Mouse (Mus musculus) urinary bladder, postnatal 25 days (tissue): ENCODE measurements around the gene Uspl1.

ENCODE experiments used
- DNase-seq: peaks from one replicate; pipeline ENCODE4 v3.0.0; 2022; ENCODE audit warnings: low spot score

The Uspl1 gene

GRCm38 (mm10) chr5:149259093-149259492 lies 74.9 kb downstream of the Uspl1 start:
- DNase-seq, result no peak

- DNase-seq, result no peak
These were observed 77.3 kb downstream of the Uspl1 start for GRCm38 (mm10) chr5:149261449-149261848.

- DNase-seq, result no peak
These were observed 77.7 kb downstream of the Uspl1 start for GRCm38 (mm10) chr5:149261866-149262265.

GRCm38 (mm10) chr5:149264405-149264804 lies 80.3 kb downstream of the Uspl1 start, which contains the start of gene Alox5ap:
TSS of gene Alox5ap (plus strand) at chr5:149264767.
- no peak for DNase-seq

GRCm38 (mm10) chr5:149264878-149265279 lies 80.7 kb downstream of the Uspl1 start:
- no peak for DNase-seq
